Mouse (Mus musculus) liver, postnatal 0 days (tissue): Measurements from ENCODE around the gene Brpf3. TPM values are rescaled to one million over a fixed set of nuclear protein-coding genes. Genes with fewer than 3 reads are reported as not detected.

Source experiments
- ATAC-seq: fragments of 200-750 bp; cut with Nextera tagmentation; 2 replicates; pipeline ENCODE4 v1.8.0; 2017; ENCODE audit warnings: mild to moderate bottlenecking, moderate library complexity
- DNase-seq: peaks from one replicate; pipeline ENCODE4 v3.0.0-alpha.2; 2016
- H3K27ac ChIP-seq: fragments of 300-500 bp; sonication (generic); 2 replicates; pipeline ENCODE4 v1.5.1; 2014; ENCODE audit warnings: antibody characterized with exemption, moderate library complexity, mild to moderate bottlenecking, low read depth
- H3K27me3 ChIP-seq: fragments of 300-500 bp; sonication (generic); 2 replicates; pipeline ENCODE4 v1.6.1; 2014; ENCODE audit warnings: low read length, control low read depth, mixed read lengths; ENCODE audit not compliant: insufficient read depth
- H3K36me3 ChIP-seq: fragments of 300-500 bp; sonication (generic); replicated peaks from 2 replicates; pipeline ENCODE4 v1.6.1; 2014; ENCODE audit warnings: mild to moderate bottlenecking, control low read depth, low read length, moderate library complexity, mixed read lengths; ENCODE audit not compliant: insufficient read depth
- H3K4me1 ChIP-seq: fragments of 300-500 bp; sonication (generic); 2 replicates; pipeline ENCODE4 v1.6.1; 2014; ENCODE audit warnings: antibody characterized with exemption, mild to moderate bottlenecking, control low read depth; ENCODE audit not compliant: insufficient read depth
- H3K4me2 ChIP-seq: fragments of 300-500 bp; sonication (generic); 2 replicates; pipeline ENCODE4 v1.6.1; 2014; ENCODE audit warnings: low read depth, mild to moderate bottlenecking, low read length, moderate library complexity, mixed read lengths
- H3K4me3 ChIP-seq: fragments of 300-500 bp; sonication (generic); 2 replicates; pipeline ENCODE4 v1.5.1; 2014; ENCODE audit warnings: low read depth, low read length
- H3K9ac ChIP-seq: fragments of 300-500 bp; sonication (generic); replicated peaks from 2 replicates; pipeline ENCODE4 v1.6.1; 2014; ENCODE audit warnings: mild to moderate bottlenecking, moderate library complexity
- H3K9me3 ChIP-seq: fragments of 300-500 bp; sonication (generic); 2 replicates; pipeline ENCODE4 v1.6.1; 2016; ENCODE audit warnings: mild to moderate bottlenecking, control low read depth, low read length, mixed read lengths
- CTCF ChIP-seq: sonication (generic); IDR thresholded peaks from 2 replicates; pipeline ENCODE4 v1.5.1; 2016; ENCODE audit warnings: antibody characterized with exemption, low read depth
- EP300 ChIP-seq: IDR thresholded peaks from 2 replicates; pipeline ENCODE4 v1.6.1; 2016; ENCODE audit warnings: antibody characterized with exemption, low read depth, mild to moderate bottlenecking
- WGBS: fragments of 180-500 bp; shearing (Covaris S2); extraction: QIAGEN DNeasy Blood & Tissue Kit; methylation state at CpG from one replicate; pipeline ENCODE4 v1.1.7; 2014; ENCODE audit not compliant: insufficient replicate concordance; 5-methylcytosine and 5-hydroxymethylcytosine counted together
- polyA plus RNA-seq: library from polyadenylated mRNA; unstranded; fragments of >200 nt; fragmentation: Nextera tagmentation; extraction: Ambion mirVana; gene quantifications from 2 replicates; pipeline ENCODE4 v1.2.1, GENCODE M21; 2015

Brpf3 gene
- polyA plus RNA-seq, 1 experiment from 2014 or later: 33.9 TPM

DNA sequence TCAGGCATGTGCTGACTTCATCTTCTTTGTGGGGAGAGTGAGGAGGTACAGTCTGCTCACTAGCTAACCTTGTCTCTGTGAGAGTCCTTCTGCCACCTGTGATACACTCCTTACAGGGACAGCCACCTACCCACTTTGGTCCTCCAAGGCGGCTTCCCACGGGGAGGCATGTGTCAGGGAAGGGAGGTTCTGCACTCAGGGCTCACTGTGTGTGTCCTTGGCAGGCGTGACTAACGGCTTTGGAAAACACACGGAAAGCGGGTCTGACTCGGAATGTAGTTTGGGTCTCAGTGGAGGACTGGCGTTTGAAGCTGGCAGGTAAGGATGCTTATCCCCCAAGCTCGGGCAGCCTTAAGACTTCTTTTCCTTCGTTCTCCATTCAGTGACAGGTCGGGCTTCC lies 22.9 kb downstream of the Brpf3 start:
- DNase-seq (no peak), ATAC-seq (peak; percentile 26)
- peak overlapping the region; percentile 73 for H3K9ac ChIP-seq
- peak overlapping the region; percentile 68 for H3K4me2 ChIP-seq
- TF ChIP-seq CTCF (no peak), EP300 (no peak)
- H3K27me3 ChIP-seq: no peaks in the 10 kb centered on the region
- WGBS: 83% methylated on average over 11 of the region's 11 CpGs
- H3K27ac ChIP-seq: peak overlapping the region; percentile 92
- H3K36me3 ChIP-seq: peaks cover 94% of the 10 kb centered on the region
- no peaks in the 10 kb centered on the region for H3K9me3 ChIP-seq
- H3K4me3 ChIP-seq: peak overlapping the region; percentile 43
- H3K4me1 ChIP-seq: peaks cover 33% of the 10 kb centered on the region

DNA sequence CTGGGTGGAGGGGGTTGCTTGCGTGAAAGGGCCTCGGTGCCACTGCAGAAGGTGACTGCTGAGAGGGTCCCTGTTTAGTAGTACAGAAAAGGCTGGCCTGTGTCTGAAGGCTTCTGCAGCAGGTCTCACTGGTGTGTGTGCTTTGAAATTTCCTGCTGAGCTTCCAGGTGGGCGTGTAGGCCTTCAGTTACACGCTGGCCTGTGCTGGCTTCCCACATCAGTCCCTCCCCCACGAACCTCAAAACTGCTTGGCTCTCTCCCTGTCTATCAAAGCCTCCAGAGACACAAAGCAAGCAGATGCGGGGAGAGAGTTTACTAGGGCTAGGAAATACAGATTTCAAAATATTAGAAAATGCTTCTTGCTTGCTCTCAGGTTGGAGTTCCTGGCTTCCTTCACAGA lies 24.0 kb downstream of the Brpf3 start:
- Histone ChIP-seq H3K9ac (peak overlapping the region; percentile 73), H3K9me3 (no peaks in the 10 kb centered on the region), H3K27ac (peak overlapping the region; percentile 92), H3K36me3 (peaks cover 93% of the 10 kb centered on the region), H3K4me1 (peaks cover 33% of the 10 kb centered on the region), H3K4me3 (peak overlapping the region; percentile 43), H3K4me2 (peak overlapping the region; percentile 68), H3K27me3 (no peaks in the 10 kb centered on the region)
- TF ChIP-seq CTCF (no peak), EP300 (no peak)
- DNase-seq: no peak
- 65% methylated on average over 6 of the region's 6 CpGs for WGBS
- ATAC-seq: no peak

DNA sequence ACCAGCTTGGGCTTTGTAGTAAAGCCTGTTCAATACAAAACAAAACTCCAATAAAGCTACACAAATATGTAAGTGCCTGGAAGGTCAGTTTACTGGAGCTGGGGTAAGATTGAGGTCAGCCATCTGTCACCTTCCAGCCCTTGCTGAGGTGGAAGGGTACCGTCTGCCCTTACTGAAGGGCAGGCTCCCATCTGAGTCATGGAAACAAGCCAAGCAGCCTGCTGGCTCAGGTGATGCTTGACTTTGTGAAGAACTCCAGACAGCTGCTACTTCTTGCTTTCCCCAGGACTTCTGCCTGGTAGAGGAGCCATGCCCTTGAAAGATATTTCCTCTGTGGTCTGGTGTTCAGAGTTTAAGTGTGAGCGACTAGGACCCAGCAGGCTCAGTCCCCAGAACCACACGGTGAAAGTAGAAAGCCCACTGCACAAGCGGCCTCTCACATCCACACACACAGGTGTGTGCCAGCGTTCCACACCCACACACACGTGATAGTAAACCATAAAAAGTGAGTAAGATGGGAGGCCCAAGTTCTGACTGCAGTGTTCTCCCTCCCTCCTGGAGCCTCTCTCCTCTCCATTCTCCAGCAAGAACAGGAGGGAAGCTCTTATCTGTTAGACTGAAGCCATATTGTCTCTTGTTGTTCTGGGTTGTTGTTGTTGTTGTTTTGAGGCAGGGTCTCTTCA lies 24.6 kb downstream of the Brpf3 start:
- no peaks in the 10 kb centered on the region for H3K27me3 ChIP-seq
- peak overlapping the region; percentile 68 for H3K4me2 ChIP-seq
- TF ChIP-seq EP300: no peak
- TF ChIP-seq CTCF: no peak
- WGBS: 91% methylated on average over 6 of the region's 6 CpGs
- H3K9ac ChIP-seq: peak overlapping the region; percentile 73
- H3K36me3 ChIP-seq: peaks cover 93% of the 10 kb centered on the region
- DNase-seq: no peak
- H3K4me1 ChIP-seq: peaks cover 37% of the 10 kb centered on the region
- peak overlapping the region; percentile 43 for H3K4me3 ChIP-seq
- no peaks in the 10 kb centered on the region for H3K9me3 ChIP-seq
- no peak for ATAC-seq
- peak overlapping the region; percentile 92 for H3K27ac ChIP-seq

DNA sequence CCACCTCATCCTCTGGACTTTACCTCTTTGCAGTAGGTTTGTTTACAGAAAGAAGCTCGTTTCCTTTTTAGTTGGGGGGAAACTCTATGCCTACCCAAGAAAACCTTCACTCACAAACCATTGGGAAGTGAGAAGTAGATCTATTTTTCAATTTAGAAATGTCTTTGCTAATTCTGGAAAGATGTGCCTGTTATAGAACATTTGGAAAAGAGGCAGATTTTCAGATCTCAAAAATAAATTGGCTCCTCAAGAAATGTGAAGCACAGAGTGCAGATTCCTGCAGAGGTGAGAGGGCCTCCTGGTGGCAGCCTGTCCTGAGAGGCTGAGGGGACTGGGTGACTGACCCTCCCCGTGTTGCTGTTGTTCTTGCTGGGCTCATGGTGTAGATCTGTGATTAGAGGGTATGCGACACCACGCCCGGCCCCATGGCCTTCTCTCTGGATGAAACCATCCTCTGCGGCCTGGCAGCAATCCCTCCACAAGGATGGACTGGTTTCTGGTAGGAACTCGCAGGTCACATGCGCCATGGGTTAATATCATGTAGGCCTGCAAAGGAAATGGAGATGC lies 26.9 kb downstream of the Brpf3 start:
- TF ChIP-seq CTCF (peak; percentile 27), EP300 (no peak)
- 0 out of 2 replicates have a peak overlapping the region, but pooled peaks have one; percentile 31 for H3K9ac ChIP-seq
- peaks cover 92% of the 10 kb centered on the region for H3K36me3 ChIP-seq

DNA sequence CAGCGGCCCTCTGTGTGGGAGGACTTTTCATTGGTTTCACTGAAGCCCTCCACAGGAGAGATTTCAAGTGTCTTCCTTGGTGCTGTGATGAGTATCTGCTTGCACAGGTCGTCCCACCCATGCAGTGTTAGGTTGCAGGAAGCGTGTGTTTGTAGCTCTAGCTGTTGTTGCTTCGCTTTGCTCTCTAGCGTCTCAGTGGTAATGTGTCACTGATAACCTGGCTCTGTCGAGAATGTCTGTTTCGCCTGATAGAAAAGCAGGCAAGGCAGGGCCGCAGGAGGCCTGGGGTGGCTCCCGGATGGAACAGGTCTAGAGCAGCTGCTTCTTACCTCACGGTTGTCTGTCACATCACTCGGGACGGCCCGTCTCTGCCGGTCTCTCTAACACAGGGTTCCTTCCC lies 28.2 kb downstream of the Brpf3 start:
- peak; percentile 73 for DNase-seq
- TF ChIP-seq EP300 (peak; percentile 97), CTCF (0 out of 2 replicates have a peak, but pooled peaks have one; percentile 9)
- peak; percentile 89 for ATAC-seq
- no peaks in the 10 kb centered on the region for H3K27me3 ChIP-seq
- no peaks in the 10 kb centered on the region for H3K9me3 ChIP-seq
- peak overlapping the region; percentile 44; the same call in 1 of the 2 replicates for H3K9ac ChIP-seq
- 55% methylated on average over 14 of the region's 14 CpGs for WGBS
- H3K4me2 ChIP-seq: peak overlapping the region; percentile 68
- peaks cover 44% of the 10 kb centered on the region for H3K4me1 ChIP-seq
- peaks cover 92% of the 10 kb centered on the region for H3K36me3 ChIP-seq
- H3K27ac ChIP-seq: peak overlapping the region; percentile 93
- peak overlapping the region; percentile 13; the same call in 1 of the 2 replicates for H3K4me3 ChIP-seq

More for the DNA sequence above, 26.9 kb downstream of the Brpf3 start:
- Histone ChIP-seq H3K27ac (peak overlapping the region; percentile 93), H3K4me1 (peaks cover 53% of the 10 kb centered on the region), H3K9me3 (no peaks in the 10 kb centered on the region), H3K4me3 (peak overlapping the region; percentile 43; the same call in 1 of the 2 replicates), H3K27me3 (no peaks in the 10 kb centered on the region), H3K4me2 (peak overlapping the region; percentile 68)
- 80% methylated on average over 8 of the region's 8 CpGs for WGBS
- ATAC-seq: no peak
- DNase-seq: no peak

DNA sequence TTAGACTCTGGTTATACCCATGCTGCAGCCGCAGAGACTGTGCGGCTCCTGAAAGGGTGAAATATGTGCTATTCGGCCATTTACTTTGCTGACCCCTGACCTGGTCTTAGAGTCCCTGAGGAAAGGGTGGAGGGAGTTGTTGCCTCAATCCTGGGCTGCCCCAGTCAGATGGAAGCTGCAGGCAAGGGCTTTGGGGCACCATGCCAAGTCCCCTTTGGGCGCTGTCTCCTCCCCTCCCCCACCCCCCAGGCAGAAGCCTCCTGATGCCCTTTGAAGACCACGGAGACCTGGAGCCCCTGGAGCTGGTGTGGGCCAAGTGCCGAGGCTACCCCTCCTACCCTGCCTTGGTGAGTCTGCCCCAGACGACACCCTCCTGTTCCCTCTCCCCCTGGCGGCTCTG lies 30.2 kb downstream of the Brpf3 start:
- Histone ChIP-seq H3K4me1 (peaks cover 40% of the 10 kb centered on the region), H3K27ac (peak overlapping the region; percentile 93; the same call in 1 of the 2 replicates), H3K4me3 (no peak overlapping the region), H3K4me2 (no peak overlapping the region), H3K27me3 (no peaks in the 10 kb centered on the region), H3K9me3 (no peaks in the 10 kb centered on the region), H3K36me3 (peaks cover 89% of the 10 kb centered on the region), H3K9ac (no peak overlapping the region)
- ATAC-seq (no peak), DNase-seq (no peak)
- WGBS: 73% methylated on average over 8 of the region's 8 CpGs
- TF ChIP-seq EP300: no peak
- no peak for TF ChIP-seq CTCF
